Mouse (Mus musculus) left cerebral cortex, postnatal 36 days (tissue): Measurements from ENCODE around the gene Cyth3. TPM values are rescaled to one million over a fixed set of nuclear protein-coding genes. Genes with fewer than 3 reads are reported as not detected.

Experiments
- DNase-seq, 2 experiments: peaks; one replicate each; pipeline ENCODE4 v3.0.0; 2021 to 2022; ENCODE audit warnings: low spot score in 2 of 2, mixed read lengths in 1 of 2
- intact Hi-C: fragments of 180-260 bp; cut with DNase I; formaldehyde crosslinking; loops from one replicate; pipeline ENCODE4 v1.15.1; 2025
- total RNA-seq, 2 experiments: library from RNA; stranded (reverse); gene quantifications; 2 replicates each; pipeline ENCODE4 v1.2.3; 2021

The Cyth3 gene
- 10 to 100 TPM; 37.4 to 39.6 TPM for total RNA-seq

DNA sequence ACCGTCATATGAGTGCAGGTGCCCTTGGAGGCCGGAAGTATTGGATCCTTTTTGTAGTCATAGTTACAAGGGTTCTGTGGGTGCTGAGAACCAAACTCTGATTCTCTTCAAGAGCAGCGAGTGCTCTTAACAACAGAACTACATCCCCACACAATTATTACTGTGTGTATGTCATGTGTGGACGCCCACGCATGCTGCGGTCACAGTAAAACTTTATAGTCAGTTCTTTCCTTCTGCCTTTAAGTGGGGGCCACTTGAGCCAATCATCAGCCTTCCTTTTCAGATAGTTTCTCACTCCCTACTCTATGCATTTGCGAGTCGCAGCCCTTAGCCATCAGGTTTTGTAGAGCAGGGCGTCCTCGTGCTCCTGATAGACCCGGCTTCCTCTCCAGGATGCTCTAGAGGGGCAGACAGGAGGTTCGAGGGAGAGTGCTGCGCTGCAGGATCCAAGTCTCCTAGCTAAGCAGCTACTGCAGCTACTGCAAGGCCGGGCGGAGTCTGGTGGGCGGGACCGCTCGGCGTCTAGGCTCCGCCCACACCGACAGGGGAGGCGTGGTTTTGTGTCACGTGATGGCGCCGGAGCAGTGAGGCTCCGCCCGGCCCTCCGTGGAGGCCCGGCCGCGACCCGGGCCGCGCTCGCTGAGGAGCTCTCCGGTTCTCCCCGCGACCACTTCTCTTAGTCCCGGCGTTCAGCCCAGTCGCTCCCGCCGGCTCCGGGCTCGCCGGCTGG, at the start of gene Cyth3:
Gene Cyth3 (plus strand): TSS at position 555 of the 730 bp plus-strand sequence.
- DNase-seq: peak; percentile 94
- intact Hi-C loops: no loop called here

DNA sequence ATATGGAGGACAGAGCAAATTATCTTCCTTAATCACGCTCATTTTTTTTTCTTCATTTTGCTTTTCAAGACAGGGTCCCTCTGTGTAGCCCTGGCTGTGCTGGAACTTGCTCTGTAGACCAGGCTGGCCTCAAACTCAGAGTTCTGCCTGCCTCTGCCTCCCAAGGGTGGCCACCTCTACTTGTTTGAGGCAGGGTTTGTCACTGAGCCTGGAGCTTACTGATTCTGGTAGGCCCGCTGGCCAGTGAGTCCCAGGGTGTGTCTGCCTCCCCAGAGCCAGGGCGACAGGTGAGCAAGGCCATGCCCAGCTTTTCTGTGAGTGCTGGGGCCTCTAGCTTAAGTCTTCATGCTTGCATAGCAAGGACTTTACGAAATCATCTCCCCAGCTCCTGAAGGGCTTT, 49.2 kb upstream of the Cyth3 start:
- no peak for DNase-seq
- intact Hi-C loops: no loop called here

DNA sequence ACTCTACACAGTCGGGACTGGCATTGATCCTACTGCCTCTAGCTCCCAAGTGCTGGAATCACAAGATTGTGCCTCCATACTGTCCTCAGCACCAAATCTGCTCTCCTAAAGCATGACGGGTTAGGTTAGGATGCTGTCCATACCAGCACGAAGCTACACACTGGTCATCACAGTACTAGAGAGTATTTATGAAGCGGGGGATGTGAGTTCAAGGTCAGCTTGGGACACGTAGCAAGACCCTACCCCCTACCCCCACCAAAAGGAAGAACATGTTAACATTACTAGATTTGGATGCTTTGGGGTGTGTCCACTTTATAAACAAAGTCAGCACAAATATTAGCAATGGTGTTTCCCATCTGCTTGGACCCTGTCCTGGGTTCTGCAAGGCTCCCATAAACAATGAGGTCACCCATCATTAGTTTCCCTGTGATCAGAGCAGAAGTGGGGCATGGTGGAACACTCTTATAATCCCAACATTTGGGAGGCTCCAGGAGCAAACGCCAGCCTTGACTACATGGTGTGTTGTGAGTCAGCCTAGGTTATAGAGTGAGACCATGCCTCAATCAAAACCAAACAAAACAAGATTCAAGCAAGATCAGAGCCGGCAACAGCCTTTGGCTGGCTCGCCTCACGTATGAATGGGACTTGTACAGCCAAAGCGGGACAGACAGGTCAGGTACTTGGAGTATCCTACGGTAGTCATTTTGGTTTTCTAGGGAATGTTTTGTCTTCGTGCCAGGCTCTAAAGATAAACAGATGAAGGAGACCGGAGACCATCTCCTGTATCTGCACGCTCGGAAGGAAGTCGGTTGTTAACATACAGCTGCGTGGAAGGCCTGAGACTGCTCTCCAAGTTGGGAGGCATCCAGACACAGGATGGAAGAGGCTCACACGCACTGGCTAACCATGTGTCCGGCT, 47.7 kb upstream of the Cyth3 start:
- intact Hi-C loops: no loop called here
- no peak for DNase-seq

DNA sequence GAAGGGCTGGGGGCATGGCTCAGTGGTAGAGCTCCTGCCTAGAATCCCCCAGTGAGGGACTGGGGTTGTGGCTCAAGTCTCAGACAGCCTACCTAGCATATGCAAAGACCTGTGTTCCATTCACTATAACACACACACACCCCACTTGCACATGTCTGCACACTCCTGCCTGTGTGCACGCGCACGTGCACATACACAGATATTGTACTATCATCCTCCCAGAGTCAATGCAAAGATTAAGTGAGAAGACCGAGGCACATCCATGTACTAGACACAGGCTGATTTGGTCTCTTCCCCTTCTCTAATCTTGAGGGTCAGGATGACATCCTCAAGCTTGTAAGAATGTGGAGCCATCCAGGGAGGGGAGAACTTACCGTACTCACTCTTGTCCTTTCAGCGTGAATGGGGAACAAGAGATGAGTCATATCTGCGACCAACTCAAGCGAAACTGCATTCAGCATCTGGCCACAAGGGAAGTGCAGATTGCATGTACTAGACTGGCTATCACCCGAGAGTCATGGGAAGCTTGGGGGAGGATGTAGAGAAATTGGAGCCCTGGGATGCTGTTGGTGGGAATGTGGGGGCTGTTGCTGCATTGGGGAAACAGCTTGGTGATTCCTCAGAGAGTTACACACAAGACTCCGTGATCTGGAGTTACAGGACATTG, 42.6 kb upstream of the Cyth3 start:
- peak; percentile 46 to 52 for DNase-seq
- intact Hi-C loops: no loop called here

DNA sequence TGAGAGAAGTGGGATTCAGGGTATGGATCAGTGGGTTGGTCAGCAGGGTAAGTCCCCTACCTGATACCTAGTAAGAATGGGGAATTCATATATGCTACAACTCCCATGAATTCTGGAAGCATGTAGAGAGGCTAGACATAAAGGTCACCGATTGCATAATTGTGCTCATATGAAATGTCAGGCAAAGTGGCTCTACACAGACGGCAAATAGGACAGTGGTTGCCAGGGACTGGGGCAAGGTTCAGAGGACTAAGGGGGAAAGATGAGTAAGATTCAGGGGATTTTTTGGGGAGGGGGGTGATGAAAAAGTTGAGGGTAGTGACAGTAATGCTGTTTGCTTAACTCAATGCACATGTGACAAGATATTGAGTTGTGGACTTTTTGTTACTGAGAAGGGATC, 41.3 kb upstream of the Cyth3 start:
- intact Hi-C loops: no loop called here
- no peak for DNase-seq

DNA sequence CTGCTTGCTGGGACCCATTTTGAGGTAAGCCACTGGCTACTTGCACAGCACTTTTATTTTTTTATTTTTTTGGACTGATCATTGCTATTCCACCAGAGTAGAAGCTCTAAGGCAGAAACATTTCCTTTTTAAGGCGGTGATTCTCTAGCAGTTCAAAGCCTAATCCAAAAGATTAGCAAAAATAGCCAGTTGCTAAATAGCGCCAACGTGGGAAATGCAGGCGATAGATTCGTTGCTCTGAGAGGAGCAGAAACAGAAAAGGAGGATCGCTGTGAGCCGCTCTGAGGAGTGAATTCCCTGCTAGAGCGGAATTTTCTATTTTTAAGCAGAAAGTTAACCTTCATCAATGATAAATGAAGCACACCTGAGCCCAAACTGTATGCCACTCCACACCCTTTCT, 40.4 kb upstream of the Cyth3 start:
- no peak for DNase-seq
- intact Hi-C loops: loop anchor here (2.0 kb wide), 1 partner anchor 109 kb away; no protein-coding TSS in a partner anchor

DNA sequence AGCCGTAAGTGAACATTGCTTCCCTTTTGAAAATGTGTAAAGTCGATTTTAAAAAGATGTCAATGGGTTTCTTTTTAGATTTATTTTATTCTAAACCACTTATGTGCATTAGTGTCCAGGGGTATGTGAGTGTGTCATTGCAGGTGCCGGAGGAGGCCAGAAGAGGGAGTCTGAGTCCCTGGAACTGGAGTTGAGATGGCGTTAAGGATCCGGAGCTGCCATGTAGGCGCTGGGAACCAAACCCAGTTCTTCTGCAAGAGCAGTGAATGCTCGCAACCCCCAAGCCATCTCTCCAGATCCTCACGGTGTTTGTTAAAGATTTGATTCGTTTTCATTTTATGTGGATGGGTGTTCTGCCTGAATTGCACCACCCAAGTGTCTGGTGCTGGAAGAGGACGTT, 39.2 kb upstream of the Cyth3 start:
- intact Hi-C loops: loop anchor here (2.0 kb wide), 1 partner anchor 108 kb away; no protein-coding TSS in a partner anchor

DNA sequence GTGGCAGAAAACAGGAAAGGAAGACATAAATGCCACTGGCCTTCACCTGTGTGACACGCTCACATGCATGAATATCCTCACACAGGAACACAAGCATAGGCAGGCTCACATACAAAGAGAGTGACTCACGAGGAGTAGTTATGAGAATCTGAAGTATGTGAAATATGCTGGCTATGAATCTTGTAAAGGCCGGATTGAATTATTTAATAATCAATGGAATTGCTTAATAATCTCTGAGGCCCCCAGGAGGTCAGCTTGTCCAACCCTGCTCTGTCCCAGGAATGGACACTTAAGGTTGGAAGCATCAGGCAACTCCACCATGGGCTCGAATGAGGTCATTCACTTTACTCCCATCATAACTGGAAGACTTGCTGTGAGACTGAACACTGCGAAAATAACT, 37.3 kb upstream of the Cyth3 start:
- DNase-seq: no peak
- intact Hi-C loops: no loop called here

More for the DNA sequence above, 39.2 kb upstream of the Cyth3 start:
- no peak for DNase-seq

DNA sequence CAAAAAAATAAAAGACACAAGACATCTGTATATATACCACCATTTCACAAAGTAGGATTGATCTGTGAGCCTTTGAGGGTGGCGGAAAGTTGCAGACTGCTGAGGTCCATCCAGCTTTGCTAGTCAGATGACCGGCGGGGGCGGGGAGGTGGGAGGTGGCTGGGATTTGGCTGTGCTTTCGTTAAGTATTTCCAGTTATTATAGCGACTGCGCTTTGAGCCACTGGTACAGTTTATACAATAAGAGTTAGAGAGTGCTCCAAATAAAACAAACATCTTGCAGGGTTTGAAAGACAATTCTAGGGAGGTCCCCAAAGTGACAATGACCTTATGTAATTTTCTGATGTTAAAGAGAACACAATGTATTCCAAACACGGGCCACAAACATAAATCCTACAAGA, 35.9 kb upstream of the Cyth3 start:
- intact Hi-C loops: no loop called here
- no peak for DNase-seq

DNA sequence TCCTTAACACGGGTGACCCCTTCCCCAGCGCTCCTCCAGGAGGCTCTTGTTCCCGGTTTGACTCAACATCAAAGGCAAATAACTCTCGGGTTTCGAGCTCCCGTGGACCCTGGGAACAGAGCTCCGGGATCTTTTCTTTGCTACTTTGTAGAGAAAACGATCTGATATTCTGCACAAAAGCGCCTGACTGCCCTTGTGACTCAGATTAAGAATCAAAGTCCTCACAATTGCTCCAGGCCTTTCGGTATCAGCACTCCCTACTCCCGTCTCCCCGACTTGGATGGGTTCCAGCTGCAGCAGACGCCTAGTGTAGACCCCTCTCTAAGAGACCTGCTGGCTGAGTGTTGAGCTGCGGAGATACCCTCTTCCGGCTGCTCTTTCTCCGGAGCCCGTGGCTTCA, 33.1 kb upstream of the Cyth3 start:
- intact Hi-C loops: no loop called here

DNA sequence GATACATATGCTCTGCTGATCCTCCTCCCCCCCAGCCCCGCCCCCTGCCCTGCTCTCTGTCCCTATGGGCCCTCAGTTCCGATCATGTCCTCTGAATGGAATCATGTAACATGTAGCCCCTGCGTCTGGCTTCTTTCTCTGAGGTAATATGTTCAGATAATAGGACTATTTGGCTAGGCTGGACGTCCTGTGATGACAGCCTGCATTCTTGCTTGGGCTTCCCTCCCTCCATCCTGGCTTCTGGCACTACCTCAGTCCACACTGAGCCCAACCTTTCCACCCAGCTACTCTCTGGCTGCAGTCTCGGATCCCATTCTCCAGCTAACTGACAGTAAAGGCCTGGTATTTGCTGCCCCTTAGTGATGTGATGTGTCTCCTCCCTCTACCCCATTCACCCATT, 29.3 kb upstream of the Cyth3 start:
- intact Hi-C loops: no loop called here

More for the DNA sequence above, 33.1 kb upstream of the Cyth3 start:
- DNase-seq: no peak

DNA sequence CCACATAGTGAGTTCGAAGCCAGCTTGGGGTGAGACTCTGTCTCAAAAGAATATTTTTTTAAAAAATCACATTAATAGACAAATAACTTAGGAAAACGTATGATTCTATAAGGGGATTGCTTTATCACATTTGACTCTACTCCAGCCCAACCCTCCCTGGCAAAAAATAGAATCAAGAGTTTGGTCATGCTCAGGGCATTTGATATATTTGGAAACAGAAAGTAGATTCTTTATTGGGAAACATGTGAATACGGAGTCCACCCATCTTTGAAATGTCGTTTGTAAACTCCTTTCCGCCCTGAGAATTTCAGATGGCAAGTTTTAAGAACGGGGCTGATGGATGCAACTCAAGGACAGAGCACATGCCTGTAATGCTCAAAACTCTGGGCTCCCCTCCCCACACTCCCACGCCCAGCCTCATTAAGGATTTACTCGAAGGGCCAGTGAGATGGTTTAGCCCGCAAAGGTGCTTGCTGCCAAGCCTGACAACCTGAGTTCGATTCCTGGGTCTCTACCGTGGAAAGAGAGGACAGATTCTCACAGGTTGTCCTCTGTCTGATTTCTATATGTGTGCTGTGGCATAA, 28.6 kb upstream of the Cyth3 start:
- intact Hi-C loops: no loop called here
- DNase-seq: no peak

More for the DNA sequence above, 29.3 kb upstream of the Cyth3 start:
- DNase-seq: no peak

DNA sequence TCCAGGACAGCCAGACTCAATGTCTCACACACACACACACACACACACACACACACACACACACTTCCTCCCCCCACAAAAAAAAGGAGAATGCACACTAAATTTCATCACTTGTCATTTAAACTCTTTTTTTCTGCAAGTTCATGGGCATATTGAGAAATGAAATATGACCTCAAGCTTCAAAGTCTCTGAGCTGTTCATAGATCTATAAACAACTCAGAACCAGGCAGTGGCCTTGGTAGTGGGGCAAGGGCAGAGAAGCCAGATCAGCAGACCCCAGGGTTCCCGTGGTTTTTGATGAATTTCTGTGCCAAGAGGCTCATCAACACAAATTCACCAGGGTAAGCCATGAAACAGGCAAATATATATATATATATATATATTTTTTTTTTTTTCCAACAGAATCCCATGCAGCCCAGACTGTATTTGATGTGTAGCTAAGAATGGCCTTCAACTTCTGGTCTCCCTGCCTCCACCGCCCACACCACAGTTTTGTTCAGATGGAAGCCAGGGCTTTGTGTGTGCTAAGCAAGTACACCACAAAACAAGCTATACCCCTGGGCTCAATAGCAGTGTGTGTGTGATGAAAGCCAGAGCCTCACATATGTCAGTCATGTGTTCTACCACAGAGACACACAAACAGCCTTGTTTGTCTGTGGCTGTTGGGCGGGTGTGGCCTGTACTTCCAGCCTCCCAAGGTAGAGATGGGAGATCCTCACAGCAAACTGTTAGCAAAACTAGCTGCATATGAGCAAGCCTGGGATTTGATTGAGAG, 27.8 kb upstream of the Cyth3 start:
- intact Hi-C loops: no loop called here
- no peak for DNase-seq

DNA sequence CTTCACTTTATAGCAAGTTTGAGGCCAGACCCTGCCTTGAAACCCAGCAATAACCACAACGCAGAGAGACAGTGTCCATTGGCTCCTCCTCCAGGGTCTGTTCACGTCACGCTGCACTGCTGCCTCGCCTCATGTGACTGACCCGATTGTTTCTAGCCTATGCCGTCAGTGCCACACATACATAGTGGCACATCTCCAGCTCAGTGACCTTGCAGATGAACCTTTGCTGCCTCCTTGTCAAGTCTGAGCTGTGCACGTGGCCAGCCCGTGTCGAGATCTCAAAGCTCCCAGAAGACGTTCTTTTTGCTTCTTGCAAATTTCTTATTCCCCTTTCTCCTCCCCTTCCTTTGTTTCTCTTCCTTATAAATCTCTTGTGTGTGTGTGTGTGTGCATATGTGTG, 20.2 kb upstream of the Cyth3 start:
- DNase-seq: no peak

DNA sequence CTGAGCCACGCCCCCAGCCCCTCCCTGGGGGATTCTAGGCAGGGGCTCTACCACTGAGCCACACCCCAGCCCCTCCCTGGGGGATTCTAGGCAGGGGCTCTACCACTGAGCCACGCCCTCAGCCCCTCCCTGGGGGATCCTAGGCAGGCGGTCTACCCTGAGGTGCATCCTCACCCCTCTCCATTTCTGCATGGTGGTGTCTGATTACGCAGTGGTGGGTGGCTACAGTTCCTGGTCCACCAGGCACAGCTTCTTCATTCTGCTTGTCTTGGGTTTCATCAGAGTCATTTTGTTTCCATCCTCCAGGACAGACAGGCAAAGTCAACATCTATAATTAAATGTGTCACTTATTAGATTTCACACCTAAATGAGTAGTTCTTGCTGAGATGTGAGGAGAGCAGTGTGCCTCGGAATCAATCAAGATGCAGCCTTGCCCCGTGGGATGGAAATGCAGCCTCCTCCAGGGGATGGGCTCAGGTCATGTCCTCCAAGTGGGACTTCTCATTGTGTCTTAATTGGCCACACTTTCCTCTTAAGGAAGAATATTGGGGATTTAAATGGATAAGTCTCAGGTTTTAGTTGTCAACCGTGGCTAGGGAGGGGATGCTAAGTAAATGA, 18.0 kb upstream of the Cyth3 start:
- intact Hi-C loops: no loop called here
- no peak for DNase-seq

More for the DNA sequence above, 20.2 kb upstream of the Cyth3 start:
- intact Hi-C loops: no loop called here

DNA sequence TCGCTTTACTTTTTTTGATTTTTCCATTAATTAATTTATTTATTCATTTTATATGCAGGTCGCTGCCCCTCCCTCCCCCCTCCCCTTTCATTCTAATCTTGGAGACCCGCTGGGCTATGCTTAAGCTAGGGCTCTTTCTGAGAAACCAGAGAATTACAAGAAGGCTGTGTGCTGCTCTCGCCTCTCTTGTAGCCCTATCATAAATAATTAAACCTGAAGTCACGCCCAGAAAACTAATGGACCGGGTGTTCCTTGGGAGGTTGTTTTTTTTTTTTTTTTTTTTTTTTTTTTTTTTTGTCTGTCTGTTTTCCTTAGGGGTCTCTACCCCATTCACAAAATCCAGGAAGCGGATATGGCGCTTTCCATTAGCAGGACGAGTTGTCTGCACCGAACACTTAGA, 15.5 kb upstream of the Cyth3 start:
- intact Hi-C loops: no loop called here
- DNase-seq: no peak

DNA sequence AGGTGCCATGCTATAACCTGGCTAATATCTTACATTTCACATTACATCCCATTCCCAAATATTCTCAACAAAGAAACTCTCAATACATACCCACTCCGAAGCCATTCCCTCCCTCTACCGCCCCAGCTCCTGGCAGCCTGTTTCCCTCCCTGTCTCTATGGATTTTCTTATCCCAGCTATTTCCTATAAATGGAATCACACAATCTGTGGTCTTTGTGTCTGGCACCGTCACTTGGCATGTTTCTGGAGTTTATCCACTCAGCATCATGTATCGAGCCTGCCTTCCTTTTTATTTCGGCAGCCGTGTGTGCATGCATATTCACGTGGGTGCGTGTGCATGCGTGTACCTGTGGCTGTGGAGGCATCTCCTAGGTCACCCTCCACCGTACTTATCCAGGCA, 14.1 kb upstream of the Cyth3 start:
- intact Hi-C loops: no loop called here
- DNase-seq: peak; percentile 41 to 43

DNA sequence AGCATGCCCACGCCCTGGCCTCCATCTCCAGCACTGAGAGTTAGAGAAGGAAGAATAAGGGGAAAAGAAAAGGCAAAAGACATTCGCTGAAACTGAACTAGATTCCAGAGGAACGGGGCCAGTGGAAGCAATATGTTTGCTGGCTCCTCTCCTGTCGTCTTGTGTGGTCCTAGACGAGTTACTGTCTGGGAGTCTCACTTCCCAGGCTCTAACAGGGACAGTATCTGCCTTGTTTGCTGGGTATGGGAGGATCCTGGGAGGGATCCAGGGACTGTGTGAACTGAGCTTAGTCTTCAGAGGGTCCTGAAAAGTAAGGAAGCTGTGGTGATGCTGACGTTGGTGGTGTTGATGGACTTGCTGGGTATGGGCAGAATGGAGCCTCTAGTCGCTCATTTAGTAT, 10.3 kb upstream of the Cyth3 start:
- no peak for DNase-seq
- intact Hi-C loops: no loop called here

DNA sequence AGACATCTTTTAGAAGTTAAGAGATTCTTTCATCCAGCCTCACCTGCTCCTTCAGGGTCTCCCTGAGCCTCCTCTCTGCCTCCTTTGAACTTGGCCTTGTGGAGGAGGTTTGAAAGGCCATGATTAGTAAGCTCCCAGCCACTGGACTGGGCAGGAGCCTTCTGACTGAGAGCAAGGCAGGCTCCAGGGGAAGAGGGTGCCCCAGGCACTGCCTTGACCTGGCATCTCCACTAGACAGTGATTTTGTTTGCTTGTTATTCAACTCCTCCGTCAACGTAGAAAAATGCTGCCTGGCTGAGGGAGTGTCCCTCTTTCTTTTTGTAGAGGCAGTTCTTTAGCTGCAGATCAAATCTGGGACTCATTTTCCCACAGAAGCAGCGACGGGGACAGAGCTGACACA, 9.0 kb upstream of the Cyth3 start:
- no peak for DNase-seq
- intact Hi-C loops: no loop called here
